Mouse (Mus musculus) left cerebral cortex, adult 18-20 months (tissue): ENCODE measurements at regions not wholly inside any gene's neighbourhood (a gene's known extent, or its start where the extent isn't known, plus 50 kb on each side); places are given as distances from the start of the nearest gene placed in this dataset.

Experiments
- DNase-seq, 2 experiments: peaks; one replicate each; pipeline ENCODE4 v3.0.0; 2021 to 2022; ENCODE audit warnings: low spot score in 2 of 2, mixed read lengths in 1 of 2

DNA sequence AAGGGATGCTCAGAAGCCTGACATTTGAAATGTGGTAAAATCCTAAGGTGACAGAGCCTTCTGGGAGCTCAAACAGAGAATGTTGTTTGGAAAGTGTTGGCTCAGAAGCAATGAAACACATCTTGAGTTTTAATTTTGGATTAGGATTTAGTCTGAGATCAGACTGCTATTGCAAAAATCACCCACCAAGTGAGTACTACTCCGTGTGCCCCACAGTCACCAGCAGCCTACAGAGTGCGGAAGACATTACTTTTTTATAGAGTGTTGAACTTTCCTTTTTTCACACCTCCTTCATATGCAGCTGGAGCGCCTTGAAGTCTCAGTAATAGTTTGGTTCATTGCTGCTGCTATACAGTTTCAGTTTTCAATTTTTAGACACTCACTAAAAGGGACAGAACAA, 805.1 kb upstream of the Pcdh17 start:
- DNase-seq: peak; percentile 35 to 55

- no peak for DNase-seq
Measured at GRCm38 (mm10) chr14:83639813-83640481, 803.4 kb upstream of the Pcdh17 start.

- no peak for DNase-seq
Measured at GRCm38 (mm10) chr14:83648643-83649042, 794.7 kb upstream of the Pcdh17 start.

GRCm38 (mm10) chr14:83664065-83664464, 779.3 kb upstream of the Pcdh17 start:
- no peak for DNase-seq
